Mouse (Mus musculus) small intestine, adult 2 months (tissue): ENCODE data around the gene Fbxo36. TPM values are rescaled to one million over a fixed set of nuclear protein-coding genes. Genes with fewer than 3 reads are reported as not detected.

Experiments used
- H3K27ac ChIP-seq: fragments of 200-500 bp; 2 replicates; pipeline ENCODE4 v1.5.1; 2012; ENCODE audit warnings: low read depth, low read length, control low read depth, inconsistent platforms; ENCODE audit not compliant: insufficient read depth
- H3K27me3 ChIP-seq: fragments of 200-500 bp; 2 replicates; pipeline ENCODE4 v1.6.1; 2012; ENCODE audit warnings: mild to moderate bottlenecking, moderate library complexity, low read length, inconsistent platforms; ENCODE audit not compliant: control insufficient read depth, insufficient read depth
- H3K36me3 ChIP-seq: fragments of 200-500 bp; 2 replicates; pipeline ENCODE4 v1.6.1; 2012; ENCODE audit warnings: mild to moderate bottlenecking, low read length, control low read depth, inconsistent platforms; ENCODE audit not compliant: control insufficient read depth, insufficient read depth
- H3K4me1 ChIP-seq: fragments of 200-500 bp; 2 replicates; pipeline ENCODE4 v1.6.1; 2012; ENCODE audit warnings: low read length, inconsistent platforms, mixed read lengths; ENCODE audit not compliant: control insufficient read depth, insufficient read depth, insufficient read length
- H3K4me3 ChIP-seq: fragments of 200-500 bp; 2 replicates; pipeline ENCODE4 v1.5.1; 2012; ENCODE audit warnings: low read depth, mild to moderate bottlenecking, control low read depth, inconsistent platforms, low read length, moderate library complexity
- CTCF ChIP-seq: fragments of 200-500 bp; IDR thresholded peaks from 2 replicates; pipeline ENCODE4 v1.5.1; 2012; ENCODE audit warnings: low read depth, mild to moderate bottlenecking, control low read depth, inconsistent platforms, low read length, moderate library complexity, mixed read lengths; ENCODE audit not compliant: insufficient replicate concordance, insufficient read length; ENCODE audit errors: extremely low read depth
- POLR2A ChIP-seq: fragments of 200-500 bp; IDR thresholded peaks from 2 replicates; pipeline ENCODE4 v1.6.1; 2012; ENCODE audit warnings: low read depth, mild to moderate bottlenecking, control low read depth, inconsistent platforms, low read length, moderate library complexity
- WGBS: fragments of 180-500 bp; shearing (Covaris S2); methylation state at CpG from one replicate; pipeline ENCODE4 v1.1.7; 2018; 5-methylcytosine and 5-hydroxymethylcytosine counted together
- polyA plus RNA-seq: library from polyadenylated mRNA; depleted of rRNA; stranded (reverse); fragments of >200 nt; gene quantifications from 2 replicates; pipeline ENCODE4 v1.2.3, GENCODE M21; 2012; rRNA removed

Fbxo36 gene
- polyA plus RNA-seq, result 2.3 and 3.1 TPM in 2 replicates

GRCm38 (mm10) chr1:84839309-84840017 lies at the start of gene Fbxo36:
TSS of gene Fbxo36 (plus strand) at chr1:84839841.
- no peaks in the 10 kb centered on the region for H3K4me1 ChIP-seq
- no peaks in the 10 kb centered on the region for H3K27me3 ChIP-seq
- WGBS, result 1% methylated on average over 54 of the region's 54 CpGs
- no peaks in the 10 kb centered on the region; the same call in 1 of the 2 replicates for H3K36me3 ChIP-seq
- peak within 1 kb of the TSS; percentile 95 for H3K4me3 ChIP-seq
- peak within 1 kb of the TSS; percentile 92 for H3K27ac ChIP-seq
- TF ChIP-seq POLR2A (no peak; the same call in none of the 2 replicates), CTCF (no peak)

- peaks cover 30% of the 10 kb centered on the region for H3K36me3 ChIP-seq
- WGBS, result 85% methylated on average over 2 of the region's 2 CpGs
- TF ChIP-seq CTCF, result no peak
- no peak for TF ChIP-seq POLR2A
Observed at GRCm38 (mm10) chr1:84791393-84791792, 48.2 kb upstream of the Fbxo36 start.

GRCm38 (mm10) chr1:84795335-84795734 lies 44.3 kb upstream of the Fbxo36 start:
- TF ChIP-seq POLR2A (no peak), CTCF (no peak)
- Histone ChIP-seq H3K4me1 (no peaks in the 10 kb centered on the region), H3K27ac (no peak overlapping the region), H3K36me3 (peaks cover 19% of the 10 kb centered on the region), H3K4me3 (no peak overlapping the region), H3K27me3 (no peaks in the 10 kb centered on the region)
- 91% methylated on average over 7 of the region's 7 CpGs for WGBS

More at GRCm38 (mm10) chr1:84791393-84791792, 48.2 kb upstream of the Fbxo36 start:
- Histone ChIP-seq H3K27ac (no peak overlapping the region), H3K4me1 (no peaks in the 10 kb centered on the region), H3K4me3 (no peak overlapping the region), H3K27me3 (no peaks in the 10 kb centered on the region)

GRCm38 (mm10) chr1:84799166-84799565 lies 40.5 kb upstream of the Fbxo36 start:
- Histone ChIP-seq H3K27me3 (no peaks in the 10 kb centered on the region), H3K4me1 (no peaks in the 10 kb centered on the region), H3K36me3 (peaks cover 5% of the 10 kb centered on the region), H3K4me3 (no peak overlapping the region), H3K27ac (no peak overlapping the region)
- TF ChIP-seq CTCF, result no peak
- TF ChIP-seq POLR2A, result no peak

- Histone ChIP-seq H3K4me3 (no peak overlapping the region), H3K27ac (no peak overlapping the region), H3K27me3 (no peaks in the 10 kb centered on the region), H3K36me3 (no peaks in the 10 kb centered on the region), H3K4me1 (no peaks in the 10 kb centered on the region)
- TF ChIP-seq POLR2A (no peak), CTCF (no peak)
- WGBS, result 35% methylated on average over 1 of the region's 1 CpGs
Observed at GRCm38 (mm10) chr1:84803788-84804187, 35.9 kb upstream of the Fbxo36 start.

GRCm38 (mm10) chr1:84817596-84817995 lies 22.0 kb upstream of the Fbxo36 start:
- no peak overlapping the region for H3K4me3 ChIP-seq
- no peak overlapping the region for H3K27ac ChIP-seq
- H3K4me1 ChIP-seq, result no peaks in the 10 kb centered on the region
- H3K36me3 ChIP-seq, result 0 out of 2 replicates have a peak, but pooled peaks cover 8% of the 10 kb centered on the region
- WGBS, result 89% methylated on average over 1 of the region's 1 CpGs
- H3K27me3 ChIP-seq, result no peaks in the 10 kb centered on the region
- TF ChIP-seq CTCF (no peak), POLR2A (no peak)

- no peaks in the 10 kb centered on the region for H3K4me1 ChIP-seq
- no peaks in the 10 kb centered on the region for H3K27me3 ChIP-seq
- 25% methylated on average over 2 of the region's 2 CpGs for WGBS
- no peak overlapping the region for H3K4me3 ChIP-seq
- TF ChIP-seq POLR2A, result no peak
- TF ChIP-seq CTCF, result no peak
- no peak overlapping the region for H3K27ac ChIP-seq
- H3K36me3 ChIP-seq, result peaks cover 13% of the 10 kb centered on the region
Observed at GRCm38 (mm10) chr1:84825091-84825490, 14.6 kb upstream of the Fbxo36 start.
